Mouse (Mus musculus) heart, embryonic 11.5 days (tissue): ENCODE measurements around the gene Abr. TPM values are rescaled to one million over a fixed set of nuclear protein-coding genes. Genes with fewer than 3 reads are reported as not detected.

Experiments used
- ATAC-seq: fragments of 200-750 bp; cut with Nextera tagmentation; replicated peaks from 2 replicates; pipeline ENCODE4 v1.8.0; 2017; ENCODE audit warnings: moderate library complexity; ENCODE audit not compliant: insufficient number of reproducible peaks, low FRiP score, low TSS enrichment
- H3K27ac ChIP-seq: fragments of 300-500 bp; sonication (generic); 2 replicates; pipeline ENCODE4 v1.5.1; 2014; ENCODE audit warnings: mild to moderate bottlenecking, low read depth, low read length
- H3K27me3 ChIP-seq: fragments of 300-500 bp; sonication (generic); 2 replicates; pipeline ENCODE4 v1.6.1; 2014; ENCODE audit warnings: mild to moderate bottlenecking, low read length, mixed read lengths; ENCODE audit not compliant: control insufficient read depth, insufficient read depth
- H3K36me3 ChIP-seq: fragments of 300-500 bp; sonication (generic); 2 replicates; pipeline ENCODE4 v1.6.1; 2014; ENCODE audit warnings: mild to moderate bottlenecking, low read length, moderate library complexity, mixed read lengths; ENCODE audit not compliant: control insufficient read depth, insufficient read depth
- H3K4me1 ChIP-seq: fragments of 300-500 bp; sonication (generic); 2 replicates; pipeline ENCODE4 v1.6.1; 2014; ENCODE audit warnings: low read length; ENCODE audit not compliant: control insufficient read depth, insufficient read depth
- H3K4me2 ChIP-seq: fragments of 300-500 bp; sonication (generic); 2 replicates; pipeline ENCODE4 v1.6.1; 2014; ENCODE audit warnings: mild to moderate bottlenecking, moderate library complexity
- H3K4me3 ChIP-seq: fragments of 300-500 bp; sonication (generic); 2 replicates; pipeline ENCODE4 v1.5.1; 2014; ENCODE audit warnings: low read depth, low read length
- H3K9ac ChIP-seq: fragments of 300-500 bp; sonication (generic); 2 replicates; pipeline ENCODE4 v1.6.1; 2014; ENCODE audit warnings: mild to moderate bottlenecking, low read depth, low read length, moderate library complexity
- H3K9me3 ChIP-seq: fragments of 300-500 bp; sonication (generic); replicated peaks from 2 replicates; pipeline ENCODE4 v1.6.1; 2016; ENCODE audit warnings: low read length; ENCODE audit not compliant: control insufficient read depth
- WGBS: fragments of 180-500 bp; shearing (Covaris S2); extraction: QIAGEN DNeasy Blood & Tissue Kit; methylation state at CpG from one replicate; pipeline ENCODE4 v1.1.7; 2014; ENCODE audit not compliant: insufficient replicate concordance; 5-methylcytosine and 5-hydroxymethylcytosine counted together
- polyA plus RNA-seq: library from polyadenylated mRNA; unstranded; fragments of >200 nt; fragmentation: Nextera tagmentation; extraction: Ambion mirVana; gene quantifications from 2 replicates; pipeline ENCODE4 v1.2.1, GENCODE M21; 2014

Gene Abr
- polyA plus RNA-seq, 1 experiment from 2014 or later = 22.9 TPM

GRCm38 (mm10) chr11:76588632-76589485, 33.3 kb downstream of the Abr start:
- Histone ChIP-seq H3K27ac (no peak overlapping the region), H3K9me3 (no peaks in the 10 kb centered on the region), H3K9ac (no peak overlapping the region), H3K4me2 (no peak overlapping the region), H3K27me3 (no peaks in the 10 kb centered on the region), H3K36me3 (no peaks in the 10 kb centered on the region), H3K4me3 (no peak overlapping the region), H3K4me1 (peaks cover 20% of the 10 kb centered on the region)
- ATAC-seq = no peak
- 67% methylated on average over 10 of the region's 10 CpGs for WGBS

GRCm38 (mm10) chr11:76588032-76588431, 34.1 kb downstream of the Abr start:
- Histone ChIP-seq H3K4me3 (no peak overlapping the region), H3K27me3 (no peaks in the 10 kb centered on the region), H3K27ac (no peak overlapping the region), H3K36me3 (no peaks in the 10 kb centered on the region), H3K4me2 (no peak overlapping the region), H3K9me3 (no peaks in the 10 kb centered on the region), H3K9ac (no peak overlapping the region), H3K4me1 (peaks cover 15% of the 10 kb centered on the region)
- no peak for ATAC-seq
- WGBS = 60% methylated on average over 2 of the region's 2 CpGs

GRCm38 (mm10) chr11:76587333-76587732, 34.8 kb downstream of the Abr start:
- H3K9ac ChIP-seq = no peak overlapping the region

GRCm38 (mm10) chr11:76586119-76586518, 36.0 kb downstream of the Abr start:
- no peaks in the 10 kb centered on the region for H3K9me3 ChIP-seq
- H3K36me3 ChIP-seq = no peaks in the 10 kb centered on the region
- no peak overlapping the region for H3K4me3 ChIP-seq
- peaks cover 21% of the 10 kb centered on the region for H3K4me1 ChIP-seq
- no peak for ATAC-seq
- H3K4me2 ChIP-seq = no peak overlapping the region
- 62% methylated on average over 3 of the region's 3 CpGs for WGBS
- H3K27me3 ChIP-seq = no peaks in the 10 kb centered on the region
- H3K27ac ChIP-seq = no peak overlapping the region
- H3K9ac ChIP-seq = no peak overlapping the region

More at GRCm38 (mm10) chr11:76587333-76587732, 34.8 kb downstream of the Abr start:
- H3K4me3 ChIP-seq = no peak overlapping the region
- no peak for ATAC-seq
- no peaks in the 10 kb centered on the region for H3K9me3 ChIP-seq
- H3K27ac ChIP-seq = no peak overlapping the region
- no peaks in the 10 kb centered on the region for H3K36me3 ChIP-seq
- H3K4me1 ChIP-seq = peaks cover 15% of the 10 kb centered on the region
- 6% methylated on average over 1 of the region's 1 CpGs for WGBS
- no peak overlapping the region for H3K4me2 ChIP-seq
- H3K27me3 ChIP-seq = no peaks in the 10 kb centered on the region

GRCm38 (mm10) chr11:76577588-76578257, 44.4 kb downstream of the Abr start:
- no peak for ATAC-seq
- H3K27ac ChIP-seq = no peak overlapping the region
- 35% methylated on average over 12 of the region's 12 CpGs for WGBS
- H3K4me2 ChIP-seq = no peak overlapping the region
- no peak overlapping the region for H3K4me3 ChIP-seq
- H3K27me3 ChIP-seq = no peaks in the 10 kb centered on the region; the same call in 1 of the 2 replicates
- H3K9ac ChIP-seq = no peak overlapping the region
- peaks cover 8% of the 10 kb centered on the region; the same call in 1 of the 2 replicates for H3K4me1 ChIP-seq
- no peaks in the 10 kb centered on the region for H3K36me3 ChIP-seq
- no peaks in the 10 kb centered on the region for H3K9me3 ChIP-seq

GRCm38 (mm10) chr11:76572820-76573385, 49.2 kb downstream of the Abr start:
- H3K36me3 ChIP-seq = no peaks in the 10 kb centered on the region
- peaks cover 11% of the 10 kb centered on the region for H3K27me3 ChIP-seq
- ATAC-seq = no peak
- WGBS = 76% methylated on average over 6 of the region's 6 CpGs
- no peak overlapping the region for H3K4me3 ChIP-seq
- no peak overlapping the region for H3K4me2 ChIP-seq
- 0 out of 2 replicates have a peak, but pooled peaks cover 3% of the 10 kb centered on the region for H3K4me1 ChIP-seq
- H3K27ac ChIP-seq = no peak overlapping the region
- no peaks in the 10 kb centered on the region for H3K9me3 ChIP-seq
- no peak overlapping the region for H3K9ac ChIP-seq

GRCm38 (mm10) chr11:76571613-76571929, 50.5 kb downstream of the Abr start:
- peak overlapping the region; percentile 52 for H3K4me3 ChIP-seq
- 0 out of 2 replicates have a peak, but pooled peaks cover 3% of the 10 kb centered on the region for H3K4me1 ChIP-seq
- H3K9ac ChIP-seq = peak overlapping the region; percentile 58; the same call in 1 of the 2 replicates
- WGBS = 4% methylated on average over 9 of the region's 9 CpGs
- H3K27me3 ChIP-seq = peaks cover 11% of the 10 kb centered on the region
- ATAC-seq = no peak
- no peak overlapping the region for H3K27ac ChIP-seq
- H3K9me3 ChIP-seq = no peaks in the 10 kb centered on the region
- H3K36me3 ChIP-seq = no peaks in the 10 kb centered on the region
- H3K4me2 ChIP-seq = peak overlapping the region; percentile 94

GRCm38 (mm10) chr11:76570741-76571612, 51.1 kb downstream of the Abr start:
- no peak overlapping the region for H3K27ac ChIP-seq
- under 1% methylated on average over 59 of the region's 66 CpGs for WGBS
- H3K9ac ChIP-seq = peak overlapping the region; percentile 58
- no peak; the same call in 1 of the 2 replicates for ATAC-seq
- H3K4me2 ChIP-seq = peak overlapping the region; percentile 94
- peak overlapping the region; percentile 52 for H3K4me3 ChIP-seq
- H3K27me3 ChIP-seq = peaks cover 11% of the 10 kb centered on the region
- 0 out of 2 replicates have a peak, but pooled peaks cover 3% of the 10 kb centered on the region for H3K4me1 ChIP-seq
- H3K36me3 ChIP-seq = no peaks in the 10 kb centered on the region
- H3K9me3 ChIP-seq = no peaks in the 10 kb centered on the region
